Mouse (Mus musculus): Measurements from ENCODE around the gene Slc1a3. TPM values are rescaled to one million over a fixed set of nuclear protein-coding genes. Genes with fewer than 3 reads are reported as not detected.

The Slc1a3 gene
- polyA plus RNA-seq, 1 experiment from 2014 or later, result 0.13 TPM

DNA sequence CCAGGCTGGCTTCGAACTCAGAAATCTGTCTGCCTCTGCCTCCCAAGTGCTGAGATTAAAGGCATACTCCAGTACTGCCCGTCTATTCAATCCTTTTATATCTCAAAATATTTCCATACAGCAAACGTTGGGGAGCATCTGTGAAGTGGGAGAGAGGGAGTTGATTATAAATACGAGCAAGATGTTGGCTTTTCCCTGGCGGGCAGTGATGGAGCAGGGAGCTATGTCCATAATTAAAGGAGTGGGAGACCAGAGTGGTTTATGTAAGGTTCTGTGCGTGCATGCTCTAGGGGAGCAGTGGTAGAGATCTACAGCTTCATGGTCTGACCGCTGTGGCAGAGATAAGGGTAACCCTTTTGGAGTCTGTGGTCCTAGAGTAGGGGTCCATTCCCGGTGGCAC is 30.2 kb upstream of the Slc1a3 start:
- H3K4me3 ChIP-seq (ENCODE audit: low read depth, low read length), result no peak overlapping the region
- H3K4me2 ChIP-seq (ENCODE audit: low read depth, low read length), result no peak overlapping the region
- no peak for ATAC-seq
- no peaks in the 10 kb centered on the region for H3K36me3 ChIP-seq (replicated peaks; ENCODE audit: insufficient read depth, low read length)
- TF ChIP-seq CTCF (IDR thresholded peaks at IDR 0.05; ENCODE audit: low read depth) (no peak), EP300 (IDR thresholded peaks at IDR 0.05; ENCODE audit: low read depth) (no peak)
- no peaks in the 10 kb centered on the region for H3K27me3 ChIP-seq (ENCODE audit: insufficient read depth, low read length)
- no peak overlapping the region for H3K27ac ChIP-seq (ENCODE audit: low read depth)
- DNase-seq, result no peak
- no peaks in the 10 kb centered on the region for H3K4me1 ChIP-seq (ENCODE audit: insufficient read depth)
- H3K9ac ChIP-seq (replicated peaks), result no peak overlapping the region
- 81% methylated on average over 8 of the region's 8 CpGs for WGBS (ENCODE audit: insufficient replicate concordance)
- H3K9me3 ChIP-seq (ENCODE audit: low read length), result no peaks in the 10 kb centered on the region

DNA sequence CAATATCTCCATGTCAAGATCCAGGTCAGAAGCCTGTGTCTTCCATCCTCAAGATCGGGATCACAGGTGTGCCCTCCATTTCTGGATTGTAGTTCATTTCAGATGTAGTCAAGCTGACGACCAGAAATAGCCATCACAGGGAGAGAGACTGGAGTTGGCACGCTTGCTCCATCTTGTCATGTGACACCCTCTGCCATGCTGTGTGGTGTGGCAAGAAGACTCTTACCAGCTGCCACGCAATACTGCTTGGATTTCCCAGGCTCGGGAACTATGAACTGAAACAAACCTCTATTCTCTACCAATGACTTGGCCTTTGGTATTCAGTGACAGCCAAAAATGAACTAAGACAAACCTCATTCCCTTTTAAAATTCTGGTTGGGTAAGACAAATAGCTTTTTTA is 27.6 kb upstream of the Slc1a3 start:
- DNase-seq (no peak), ATAC-seq (no peak)
- Histone ChIP-seq H3K4me2 (ENCODE audit: low read depth, low read length) (no peak overlapping the region), H3K9me3 (ENCODE audit: low read length) (no peaks in the 10 kb centered on the region), H3K36me3 (replicated peaks; ENCODE audit: insufficient read depth, low read length) (no peaks in the 10 kb centered on the region), H3K27me3 (ENCODE audit: insufficient read depth, low read length) (no peaks in the 10 kb centered on the region), H3K27ac (ENCODE audit: low read depth) (no peak overlapping the region), H3K4me3 (ENCODE audit: low read depth, low read length) (no peak overlapping the region), H3K9ac (replicated peaks) (no peak overlapping the region), H3K4me1 (ENCODE audit: insufficient read depth) (no peaks in the 10 kb centered on the region)
- WGBS (ENCODE audit: insufficient replicate concordance), result 78% methylated on average over 5 of the region's 5 CpGs
- no peak for TF ChIP-seq CTCF (IDR thresholded peaks at IDR 0.05; ENCODE audit: low read depth)
- no peak for TF ChIP-seq EP300 (IDR thresholded peaks at IDR 0.05; ENCODE audit: low read depth)

- no peak overlapping the region for H3K4me3 ChIP-seq (ENCODE audit: low read depth, low read length)
- DNase-seq (no peak), ATAC-seq (no peak)
- 59% methylated on average over 6 of the region's 6 CpGs for WGBS (ENCODE audit: insufficient replicate concordance)
- no peaks in the 10 kb centered on the region for H3K27me3 ChIP-seq (ENCODE audit: insufficient read depth, low read length)
- H3K36me3 ChIP-seq (replicated peaks; ENCODE audit: insufficient read depth, low read length), result no peaks in the 10 kb centered on the region
- no peak overlapping the region for H3K9ac ChIP-seq (replicated peaks)
- H3K4me1 ChIP-seq (ENCODE audit: insufficient read depth), result no peaks in the 10 kb centered on the region
- H3K9me3 ChIP-seq (ENCODE audit: low read length), result no peaks in the 10 kb centered on the region
- TF ChIP-seq EP300 (IDR thresholded peaks at IDR 0.05; ENCODE audit: low read depth), result no peak
- no peak for TF ChIP-seq CTCF (IDR thresholded peaks at IDR 0.05; ENCODE audit: low read depth)
- no peak overlapping the region for H3K4me2 ChIP-seq (ENCODE audit: low read depth, low read length)
- no peak overlapping the region for H3K27ac ChIP-seq (ENCODE audit: low read depth)
Observed at GRCm38 (mm10) chr15:8734363-8734739, 23.8 kb upstream of the Slc1a3 start.

- H3K4me1 ChIP-seq (ENCODE audit: insufficient read depth), result no peaks in the 10 kb centered on the region
- no peak overlapping the region for H3K4me3 ChIP-seq (ENCODE audit: low read depth, low read length)
- TF ChIP-seq EP300 (IDR thresholded peaks at IDR 0.05; ENCODE audit: low read depth), result no peak
- TF ChIP-seq CTCF (IDR thresholded peaks at IDR 0.05; ENCODE audit: low read depth), result no peak
- no peak overlapping the region for H3K27ac ChIP-seq (ENCODE audit: low read depth)
- no peak overlapping the region for H3K9ac ChIP-seq (replicated peaks)
- DNase-seq, result no peak
- H3K9me3 ChIP-seq (ENCODE audit: low read length), result no peaks in the 10 kb centered on the region
- WGBS (ENCODE audit: insufficient replicate concordance), result 28% methylated on average over 7 of the region's 7 CpGs
- no peaks in the 10 kb centered on the region for H3K36me3 ChIP-seq (replicated peaks; ENCODE audit: insufficient read depth, low read length)
- no peak overlapping the region for H3K4me2 ChIP-seq (ENCODE audit: low read depth, low read length)
- H3K27me3 ChIP-seq (ENCODE audit: insufficient read depth, low read length), result no peaks in the 10 kb centered on the region
- ATAC-seq, result no peak
Observed at GRCm38 (mm10) chr15:8733669-8734362, 23.3 kb upstream of the Slc1a3 start.

- Histone ChIP-seq H3K9ac (replicated peaks) (no peak overlapping the region), H3K36me3 (replicated peaks; ENCODE audit: insufficient read depth, low read length) (no peaks in the 10 kb centered on the region), H3K9me3 (ENCODE audit: low read length) (no peaks in the 10 kb centered on the region), H3K4me3 (ENCODE audit: low read depth, low read length) (no peak overlapping the region), H3K27me3 (ENCODE audit: insufficient read depth, low read length) (no peaks in the 10 kb centered on the region), H3K27ac (ENCODE audit: low read depth) (no peak overlapping the region), H3K4me1 (ENCODE audit: insufficient read depth) (no peaks in the 10 kb centered on the region), H3K4me2 (ENCODE audit: low read depth, low read length) (no peak overlapping the region)
- ATAC-seq (no peak), DNase-seq (no peak)
- WGBS (ENCODE audit: insufficient replicate concordance), result 86% methylated on average over 7 of the region's 7 CpGs
- TF ChIP-seq EP300 (IDR thresholded peaks at IDR 0.05; ENCODE audit: low read depth) (no peak), CTCF (IDR thresholded peaks at IDR 0.05; ENCODE audit: low read depth) (no peak)
Observed at GRCm38 (mm10) chr15:8728861-8729260, 18.3 kb upstream of the Slc1a3 start.

DNA sequence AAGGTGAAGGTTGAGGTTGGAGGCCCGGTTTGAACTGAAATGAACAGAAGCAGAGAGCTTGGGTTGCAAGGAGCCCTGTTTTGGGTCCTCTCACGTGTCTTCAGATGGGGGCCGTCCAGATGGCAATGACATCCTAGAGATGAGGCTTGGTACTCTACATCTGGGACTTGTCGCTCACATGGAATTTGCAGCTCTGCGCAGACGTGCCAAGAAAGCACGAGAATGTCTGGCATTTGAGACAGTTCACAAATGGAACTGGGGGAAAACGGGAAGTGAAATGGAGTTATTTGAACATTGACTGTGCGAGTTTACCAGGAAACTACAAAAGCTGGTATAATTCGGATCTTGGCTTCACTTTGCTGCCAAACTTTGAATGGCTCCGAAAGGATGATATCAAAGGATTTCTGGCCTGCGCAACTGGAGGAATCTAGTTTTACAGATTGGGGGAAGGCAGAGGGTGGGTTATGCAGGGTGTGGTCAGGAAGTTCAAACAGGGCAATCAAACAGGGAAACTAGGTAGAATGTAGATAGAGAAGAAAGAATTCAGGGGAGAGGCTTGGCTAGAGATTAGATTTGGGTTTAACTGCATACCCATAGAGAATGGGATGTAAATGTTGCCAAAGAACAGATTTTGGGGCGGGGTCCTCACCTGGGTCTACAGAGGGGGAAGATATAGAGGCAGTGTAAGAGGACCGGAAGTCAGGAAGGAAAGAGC is 12.0 kb upstream of the Slc1a3 start:
- H3K9ac ChIP-seq (replicated peaks), result no peak overlapping the region
- no peaks in the 10 kb centered on the region for H3K36me3 ChIP-seq (replicated peaks; ENCODE audit: insufficient read depth, low read length)
- DNase-seq (no peak), ATAC-seq (no peak)
- H3K27ac ChIP-seq (ENCODE audit: low read depth), result no peak overlapping the region
- H3K9me3 ChIP-seq (ENCODE audit: low read length), result no peaks in the 10 kb centered on the region
- H3K4me3 ChIP-seq (ENCODE audit: low read depth, low read length), result no peak overlapping the region
- H3K4me1 ChIP-seq (ENCODE audit: insufficient read depth), result no peaks in the 10 kb centered on the region
- H3K27me3 ChIP-seq (ENCODE audit: insufficient read depth, low read length), result no peaks in the 10 kb centered on the region
- 76% methylated on average over 14 of the region's 14 CpGs for WGBS (ENCODE audit: insufficient replicate concordance)
- H3K4me2 ChIP-seq (ENCODE audit: low read depth, low read length), result no peak overlapping the region
- TF ChIP-seq CTCF (IDR thresholded peaks at IDR 0.05; ENCODE audit: low read depth), result no peak
- no peak for TF ChIP-seq EP300 (IDR thresholded peaks at IDR 0.05; ENCODE audit: low read depth)
